Mouse (Mus musculus) hindbrain, embryonic 11.5 days (tissue): ENCODE measurements around the gene Tmem86a. TPM values are rescaled to one million over a fixed set of nuclear protein-coding genes. Genes with fewer than 3 reads are reported as not detected.

Experiments
- ATAC-seq: fragments of 200-750 bp; cut with Nextera tagmentation; 2 replicates; pipeline ENCODE4 v1.8.0; 2017; ENCODE audit warnings: mild to moderate bottlenecking, moderate TSS enrichment, moderate library complexity; ENCODE audit not compliant: low FRiP score
- DNase-seq: peaks from one replicate; pipeline ENCODE4 v3.0.0-alpha.2; 2015; ENCODE audit warnings: low spot score
- H3K27ac ChIP-seq: fragments of 300-500 bp; sonication (generic); 2 replicates; pipeline ENCODE4 v1.5.1; 2014; ENCODE audit warnings: mild to moderate bottlenecking, low read depth, low read length
- H3K27me3 ChIP-seq: fragments of 300-500 bp; sonication (generic); 2 replicates; pipeline ENCODE4 v1.6.1; 2014; ENCODE audit warnings: mild to moderate bottlenecking, low read length, moderate library complexity, mixed read lengths; ENCODE audit not compliant: control insufficient read depth, insufficient read depth
- H3K36me3 ChIP-seq: fragments of 300-500 bp; sonication (generic); 2 replicates; pipeline ENCODE4 v1.6.1; 2014; ENCODE audit warnings: mild to moderate bottlenecking, low read length, moderate library complexity, mixed read lengths; ENCODE audit not compliant: control insufficient read depth, insufficient read depth
- H3K4me1 ChIP-seq: fragments of 300-500 bp; sonication (generic); replicated peaks from 2 replicates; pipeline ENCODE4 v1.6.1; 2014; ENCODE audit warnings: low read length, mixed read lengths; ENCODE audit not compliant: control insufficient read depth, insufficient read depth
- H3K4me2 ChIP-seq: fragments of 300-500 bp; sonication (generic); replicated peaks from 2 replicates; pipeline ENCODE4 v1.6.1; 2014; ENCODE audit warnings: mild to moderate bottlenecking, low read depth, low read length
- H3K4me3 ChIP-seq: fragments of 300-500 bp; sonication (generic); 2 replicates; pipeline ENCODE4 v1.5.1; 2014; ENCODE audit warnings: low read depth, low read length
- H3K9ac ChIP-seq: fragments of 300-500 bp; sonication (generic); 2 replicates; pipeline ENCODE4 v1.6.1; 2014; ENCODE audit warnings: low read depth, low read length
- H3K9me3 ChIP-seq: fragments of 300-500 bp; sonication (generic); 2 replicates; pipeline ENCODE4 v1.6.1; 2016; ENCODE audit warnings: low read length; ENCODE audit not compliant: control insufficient read depth
- WGBS: fragments of 180-500 bp; shearing (Covaris S2); extraction: QIAGEN DNeasy Blood & Tissue Kit; methylation state at CpG from one replicate; pipeline ENCODE4 v1.1.7; 2014; 5-methylcytosine and 5-hydroxymethylcytosine counted together
- polyA plus RNA-seq: library from polyadenylated mRNA; unstranded; fragments of >200 nt; fragmentation: Nextera tagmentation; extraction: Ambion mirVana; gene quantifications from 2 replicates; pipeline ENCODE4 v1.2.1, GENCODE M21; 2014

Tmem86a gene
- polyA plus RNA-seq, 1 experiment from 2014 or later, result 8.7 TPM

GRCm38 (mm10) chr7:47041706-47042105 is 8.7 kb upstream of the Tmem86a start:
- no peak overlapping the region for H3K4me3 ChIP-seq
- H3K9ac ChIP-seq, result no peak overlapping the region
- no peak for DNase-seq
- H3K36me3 ChIP-seq, result no peaks in the 10 kb centered on the region
- no peaks in the 10 kb centered on the region for H3K9me3 ChIP-seq
- ATAC-seq, result no peak
- H3K27me3 ChIP-seq, result no peaks in the 10 kb centered on the region
- WGBS, result 84% methylated on average over 3 of the region's 3 CpGs
- no peaks in the 10 kb centered on the region for H3K4me1 ChIP-seq
- no peak overlapping the region for H3K4me2 ChIP-seq
- no peak overlapping the region for H3K27ac ChIP-seq

GRCm38 (mm10) chr7:47042121-47042520 is 8.3 kb upstream of the Tmem86a start:
- DNase-seq (no peak), ATAC-seq (no peak)
- Histone ChIP-seq H3K9ac (no peak overlapping the region), H3K4me2 (no peak overlapping the region), H3K4me1 (no peaks in the 10 kb centered on the region), H3K36me3 (no peaks in the 10 kb centered on the region), H3K27me3 (no peaks in the 10 kb centered on the region), H3K9me3 (no peaks in the 10 kb centered on the region), H3K27ac (no peak overlapping the region), H3K4me3 (no peak overlapping the region)
- WGBS, result 71% methylated on average over 4 of the region's 4 CpGs

- ATAC-seq, result no peak
- H3K9me3 ChIP-seq, result no peaks in the 10 kb centered on the region
- DNase-seq, result no peak
- no peaks in the 10 kb centered on the region for H3K4me1 ChIP-seq
- H3K27ac ChIP-seq, result 0 out of 2 replicates have a peak overlapping the region, but pooled peaks have one; percentile 3
- WGBS, result 46% methylated on average over 6 of the region's 6 CpGs
- no peaks in the 10 kb centered on the region for H3K27me3 ChIP-seq
- no peak overlapping the region for H3K4me2 ChIP-seq
- no peak overlapping the region for H3K4me3 ChIP-seq
- H3K36me3 ChIP-seq, result no peaks in the 10 kb centered on the region
- no peak overlapping the region for H3K9ac ChIP-seq
These were observed 7.4 kb upstream of the Tmem86a start for GRCm38 (mm10) chr7:47042823-47043490.

- Histone ChIP-seq H3K36me3 (no peaks in the 10 kb centered on the region), H3K4me3 (peak overlapping the region; percentile 86), H3K9ac (peak overlapping the region; percentile 87), H3K27ac (peak overlapping the region; percentile 91), H3K4me2 (peak overlapping the region; percentile 81), H3K4me1 (peaks cover 3% of the 10 kb centered on the region; the same call in 1 of the 2 replicates), H3K9me3 (no peaks in the 10 kb centered on the region), H3K27me3 (no peaks in the 10 kb centered on the region)
- 0% methylated on average over 29 of the region's 34 CpGs for WGBS
- peak; percentile 85 for ATAC-seq
- DNase-seq, result no peak
These were observed 365 bp downstream of the Tmem86a start for GRCm38 (mm10) chr7:47050766-47051165.

GRCm38 (mm10) chr7:47051404-47052151 is 1.2 kb downstream of the Tmem86a start:
- ATAC-seq (no peak), DNase-seq (peak; percentile 19)
- Histone ChIP-seq H3K36me3 (no peaks in the 10 kb centered on the region), H3K9me3 (no peaks in the 10 kb centered on the region), H3K27ac (no peak overlapping the region), H3K4me3 (peak overlapping the region; percentile 86), H3K4me2 (peak overlapping the region; percentile 81), H3K27me3 (no peaks in the 10 kb centered on the region), H3K9ac (no peak overlapping the region), H3K4me1 (peaks cover 3% of the 10 kb centered on the region; the same call in 1 of the 2 replicates)
- 6% methylated on average over 1 of the region's 2 CpGs for WGBS

GRCm38 (mm10) chr7:47052276-47052675 is 1.9 kb downstream of the Tmem86a start:
- Histone ChIP-seq H3K27ac (no peak overlapping the region), H3K9me3 (no peaks in the 10 kb centered on the region), H3K9ac (no peak overlapping the region), H3K27me3 (no peaks in the 10 kb centered on the region), H3K36me3 (no peaks in the 10 kb centered on the region), H3K4me3 (no peak overlapping the region), H3K4me2 (no peak overlapping the region), H3K4me1 (peaks cover 3% of the 10 kb centered on the region; the same call in 1 of the 2 replicates)
- DNase-seq (no peak), ATAC-seq (no peak)
- WGBS, result 66% methylated on average over 3 of the region's 3 CpGs

GRCm38 (mm10) chr7:47053287-47053686 is 2.9 kb downstream of the Tmem86a start:
- H3K9ac ChIP-seq, result no peak overlapping the region
- no peak overlapping the region for H3K4me2 ChIP-seq
- 94% methylated on average over 15 of the region's 15 CpGs for WGBS
- H3K9me3 ChIP-seq, result no peaks in the 10 kb centered on the region
- H3K27ac ChIP-seq, result no peak overlapping the region
- peaks cover 3% of the 10 kb centered on the region; the same call in 1 of the 2 replicates for H3K4me1 ChIP-seq
- no peaks in the 10 kb centered on the region for H3K27me3 ChIP-seq
- H3K4me3 ChIP-seq, result no peak overlapping the region
- DNase-seq (no peak), ATAC-seq (no peak)
- H3K36me3 ChIP-seq, result no peaks in the 10 kb centered on the region

- no peaks in the 10 kb centered on the region for H3K9me3 ChIP-seq
- no peak overlapping the region for H3K27ac ChIP-seq
- ATAC-seq (no peak), DNase-seq (no peak)
- 76% methylated on average over 2 of the region's 2 CpGs for WGBS
- H3K4me1 ChIP-seq, result peaks cover 3% of the 10 kb centered on the region; the same call in 1 of the 2 replicates
- no peaks in the 10 kb centered on the region for H3K36me3 ChIP-seq
- H3K27me3 ChIP-seq, result no peaks in the 10 kb centered on the region
- H3K4me2 ChIP-seq, result no peak overlapping the region
- H3K4me3 ChIP-seq, result no peak overlapping the region
- no peak overlapping the region for H3K9ac ChIP-seq
These were observed 4.3 kb downstream of the Tmem86a start for GRCm38 (mm10) chr7:47054666-47055065.
